Mouse (Mus musculus) embryonic facial prominence, embryonic 11.5 days (tissue): ENCODE results near the gene Mllt3. TPM values are rescaled to one million over a fixed set of nuclear protein-coding genes. Genes with fewer than 3 reads are reported as not detected.

Experiments used
- ATAC-seq: fragments of 200-750 bp; cut with Nextera tagmentation; replicated peaks from 2 replicates; pipeline ENCODE4 v1.8.0; 2017; ENCODE audit warnings: low read depth; ENCODE audit not compliant: insufficient number of reproducible peaks, low FRiP score, low TSS enrichment
- DNase-seq: peaks from one replicate; pipeline ENCODE4 v3.0.0-alpha.2; 2015; ENCODE audit warnings: low spot score
- H3K27ac ChIP-seq: fragments of 300-500 bp; sonication (generic); replicated peaks from 2 replicates; pipeline ENCODE4 v1.5.1; 2014; ENCODE audit warnings: mild to moderate bottlenecking, low read depth, low read length, control low read depth
- H3K27me3 ChIP-seq: fragments of 300-500 bp; sonication (generic); 2 replicates; pipeline ENCODE4 v1.6.1; 2014; ENCODE audit warnings: mild to moderate bottlenecking, low read length, moderate library complexity, mixed read lengths; ENCODE audit not compliant: control insufficient read depth, insufficient read depth
- H3K36me3 ChIP-seq: fragments of 300-500 bp; sonication (generic); replicated peaks from 2 replicates; pipeline ENCODE4 v1.6.1; 2014; ENCODE audit warnings: low read depth, mild to moderate bottlenecking, low read length, moderate library complexity, mixed read lengths; ENCODE audit not compliant: control insufficient read depth, insufficient read depth
- H3K4me1 ChIP-seq: fragments of 300-500 bp; sonication (generic); 2 replicates; pipeline ENCODE4 v1.6.1; 2014; ENCODE audit warnings: low read length, mixed read lengths; ENCODE audit not compliant: control insufficient read depth, insufficient read depth
- H3K4me2 ChIP-seq: fragments of 300-500 bp; sonication (generic); 2 replicates; pipeline ENCODE4 v1.6.1; 2014; ENCODE audit warnings: low read depth, mild to moderate bottlenecking, control low read depth, low read length, moderate library complexity
- H3K4me3 ChIP-seq: fragments of 300-500 bp; sonication (generic); 2 replicates; pipeline ENCODE4 v1.5.1; 2014; ENCODE audit warnings: low read depth, low read length, control low read depth
- H3K9ac ChIP-seq: fragments of 300-500 bp; sonication (generic); replicated peaks from 2 replicates; pipeline ENCODE4 v1.6.1; 2014; ENCODE audit warnings: mild to moderate bottlenecking, control low read depth, low read length
- H3K9me3 ChIP-seq: fragments of 300-500 bp; sonication (generic); replicated peaks from 2 replicates; pipeline ENCODE4 v1.6.1; 2016; ENCODE audit warnings: mild to moderate bottlenecking, low read length, inconsistent platforms, mixed read lengths; ENCODE audit not compliant: control insufficient read depth
- WGBS: fragments of 180-500 bp; shearing (Covaris S2); extraction: QIAGEN DNeasy Blood & Tissue Kit; methylation state at CpG from one replicate; pipeline ENCODE4 v1.1.7; 2014; 5-methylcytosine and 5-hydroxymethylcytosine counted together
- polyA plus RNA-seq: library from polyadenylated mRNA; unstranded; fragments of >200 nt; fragmentation: Nextera tagmentation; extraction: Ambion mirVana; gene quantifications from 2 replicates; pipeline ENCODE4 v1.2.1, GENCODE M21; 2014

The Mllt3 gene
- polyA plus RNA-seq, 1 experiment from 2014 or later: 70.4 TPM

- no peak overlapping the region for H3K4me3 ChIP-seq
- peak overlapping the region; percentile 33 for H3K4me2 ChIP-seq
- under 1% methylated on average over 11 of the region's 11 CpGs for WGBS
- no peak overlapping the region for H3K9ac ChIP-seq
- no peaks in the 10 kb centered on the region for H3K36me3 ChIP-seq
- H3K4me1 ChIP-seq: no peaks in the 10 kb centered on the region
- H3K9me3 ChIP-seq: no peaks in the 10 kb centered on the region
- H3K27ac ChIP-seq: no peak overlapping the region
- H3K27me3 ChIP-seq: no peaks in the 10 kb centered on the region
- ATAC-seq (no peak), DNase-seq (peak; percentile 86)
Observed at GRCm38 (mm10) chr4:88035361-88035760, 2.2 kb upstream of the Mllt3 start.

DNA sequence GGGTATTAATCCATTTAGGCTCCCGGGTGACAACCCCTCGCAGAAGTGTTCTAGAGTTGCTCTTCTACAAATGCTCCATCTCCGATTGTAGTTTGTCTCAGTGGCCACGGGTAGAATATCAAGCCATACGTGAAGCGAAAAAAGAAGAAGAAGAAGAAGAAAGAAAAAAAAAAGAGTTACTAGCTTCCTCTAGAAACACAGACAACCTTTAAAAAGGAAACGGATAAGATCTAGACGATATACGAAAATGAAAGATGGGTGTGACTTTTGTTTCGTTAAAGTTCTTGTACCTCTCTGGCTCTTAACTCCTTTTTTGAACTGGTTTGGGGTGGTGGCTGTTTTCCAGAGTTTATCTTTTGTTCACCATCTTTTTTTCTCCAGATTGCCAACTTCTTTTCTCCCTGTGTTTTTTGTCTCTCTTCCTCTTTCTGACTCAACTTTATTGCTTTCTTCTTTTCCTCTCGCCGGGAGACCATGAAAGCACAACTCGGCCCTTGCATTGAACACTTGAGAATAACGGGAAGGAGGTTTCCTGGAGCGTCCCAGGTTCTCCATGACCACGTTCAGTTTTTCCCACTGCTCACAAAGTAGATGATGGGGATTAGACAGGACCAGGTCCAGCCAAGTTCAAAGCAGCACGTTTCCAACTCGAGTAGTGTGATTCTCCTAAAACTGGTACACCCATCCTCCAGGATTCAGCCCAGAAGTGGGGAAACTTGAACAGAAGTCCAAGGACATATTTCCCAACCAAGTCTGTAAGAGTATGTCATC lies 1.4 kb upstream of the Mllt3 start:
- no peaks in the 10 kb centered on the region for H3K9me3 ChIP-seq
- 2% methylated on average over 18 of the region's 18 CpGs for WGBS
- DNase-seq: peak; percentile 25

GRCm38 (mm10) chr4:88033729-88034386 lies 694 bp upstream of the Mllt3 start:
- H3K4me2 ChIP-seq: peak overlapping the region; percentile 81
- H3K27me3 ChIP-seq: no peaks in the 10 kb centered on the region
- H3K4me3 ChIP-seq: peak overlapping the region; percentile 68
- 0% methylated on average over 25 of the region's 25 CpGs for WGBS
- ATAC-seq (no peak), DNase-seq (peak; percentile 29)
- peak overlapping the region; percentile 52 for H3K9ac ChIP-seq
- no peaks in the 10 kb centered on the region for H3K9me3 ChIP-seq
- no peaks in the 10 kb centered on the region for H3K4me1 ChIP-seq
- no peak overlapping the region for H3K27ac ChIP-seq
- no peaks in the 10 kb centered on the region; the same call in 1 of the 2 replicates for H3K36me3 ChIP-seq

More for the DNA sequence above, 1.4 kb upstream of the Mllt3 start:
- Histone ChIP-seq H3K27ac (no peak overlapping the region), H3K4me1 (no peaks in the 10 kb centered on the region), H3K4me2 (peak overlapping the region; percentile 81), H3K36me3 (no peaks in the 10 kb centered on the region; the same call in 1 of the 2 replicates), H3K9ac (no peak overlapping the region), H3K4me3 (peak overlapping the region; percentile 68; the same call in 1 of the 2 replicates), H3K27me3 (no peaks in the 10 kb centered on the region)
- no peak for ATAC-seq

GRCm38 (mm10) chr4:88032151-88033098 lies 739 bp downstream of the Mllt3 start:
- no peaks in the 10 kb centered on the region for H3K4me1 ChIP-seq

DNA sequence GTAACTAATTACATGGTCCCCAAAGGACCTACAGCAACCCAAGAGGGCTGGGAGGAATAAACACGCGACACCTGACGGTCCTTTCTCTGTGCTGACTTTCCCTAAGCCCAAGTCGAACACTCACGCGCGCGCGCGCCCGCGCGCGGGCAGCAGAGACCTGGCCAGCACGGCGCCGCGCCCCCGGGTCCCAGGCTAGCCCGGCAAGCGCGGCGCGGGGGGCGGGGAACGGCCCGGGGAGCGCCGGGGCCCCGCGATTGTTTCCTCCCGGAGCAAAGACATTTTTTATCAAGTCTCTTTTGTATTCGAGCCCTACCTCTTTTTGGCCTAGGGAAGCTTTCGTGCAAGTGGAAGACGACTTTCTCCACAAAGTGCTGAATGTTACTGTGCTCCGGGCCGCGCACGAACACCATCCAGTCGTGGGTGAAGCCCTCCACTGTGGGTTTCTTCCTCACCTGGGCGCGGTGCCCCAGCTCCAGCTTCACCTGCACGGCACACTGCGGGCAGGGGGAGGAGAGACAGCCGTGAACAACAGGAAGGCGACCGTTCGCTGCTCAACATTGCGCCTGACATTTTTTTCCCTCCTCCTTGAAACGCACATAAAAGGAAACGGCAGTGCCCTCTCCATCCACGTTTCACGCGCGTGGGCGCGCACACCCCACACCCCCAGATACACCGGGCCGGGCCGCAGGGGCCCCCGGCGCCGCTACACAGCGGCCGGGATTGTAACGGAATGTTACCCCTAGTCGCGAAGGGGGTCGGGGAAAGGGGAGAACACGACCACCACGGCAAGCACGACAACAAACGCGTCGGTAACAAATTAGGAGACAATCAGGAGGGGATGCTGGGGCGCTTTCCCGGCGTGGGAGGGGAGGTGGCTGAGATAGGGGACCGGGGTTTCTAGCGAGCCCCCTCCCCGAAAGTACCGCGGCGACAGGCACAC lies 1.7 kb downstream of the Mllt3 start:
- ATAC-seq (no peak), DNase-seq (peak; percentile 74)
- Histone ChIP-seq H3K9me3 (no peaks in the 10 kb centered on the region), H3K27ac (peak overlapping the region; percentile 97), H3K27me3 (no peaks in the 10 kb centered on the region), H3K36me3 (no peaks in the 10 kb centered on the region; the same call in 1 of the 2 replicates), H3K4me2 (peak overlapping the region; percentile 81), H3K9ac (peak overlapping the region; percentile 85), H3K4me1 (no peaks in the 10 kb centered on the region), H3K4me3 (peak overlapping the region; percentile 68)
- under 1% methylated on average over 84 of the region's 84 CpGs for WGBS

More at GRCm38 (mm10) chr4:88032151-88033098, 739 bp downstream of the Mllt3 start:
- Histone ChIP-seq H3K4me2 (peak overlapping the region; percentile 81), H3K9ac (peak overlapping the region; percentile 85), H3K9me3 (no peaks in the 10 kb centered on the region), H3K36me3 (no peaks in the 10 kb centered on the region; the same call in 1 of the 2 replicates), H3K27me3 (no peaks in the 10 kb centered on the region), H3K27ac (peak overlapping the region; percentile 97), H3K4me3 (peak overlapping the region; percentile 68)
- peak; percentile 65 for DNase-seq
- WGBS: under 1% methylated on average over 61 of the region's 100 CpGs
- ATAC-seq: peak; percentile 74

GRCm38 (mm10) chr4:88023567-88023966 lies 9.6 kb downstream of the Mllt3 start:
- H3K9me3 ChIP-seq: no peaks in the 10 kb centered on the region
- H3K4me1 ChIP-seq: no peaks in the 10 kb centered on the region
- no peak overlapping the region for H3K4me2 ChIP-seq
- H3K27me3 ChIP-seq: no peaks in the 10 kb centered on the region
- H3K9ac ChIP-seq: no peak overlapping the region
- no peak overlapping the region for H3K27ac ChIP-seq
- 84% methylated on average over 5 of the region's 5 CpGs for WGBS
- no peak for DNase-seq
- no peaks in the 10 kb centered on the region for H3K36me3 ChIP-seq
- no peak for ATAC-seq
- no peak overlapping the region for H3K4me3 ChIP-seq

- H3K27me3 ChIP-seq: no peaks in the 10 kb centered on the region
- no peaks in the 10 kb centered on the region for H3K36me3 ChIP-seq
- H3K4me1 ChIP-seq: no peaks in the 10 kb centered on the region
- no peak for ATAC-seq
- H3K9ac ChIP-seq: no peak overlapping the region
- H3K4me2 ChIP-seq: no peak overlapping the region
- DNase-seq: no peak
- no peak overlapping the region for H3K4me3 ChIP-seq
- no peak overlapping the region for H3K27ac ChIP-seq
- H3K9me3 ChIP-seq: no peaks in the 10 kb centered on the region
- WGBS: 7% methylated on average over 1 of the region's 1 CpGs
Observed at GRCm38 (mm10) chr4:88022623-88023022, 10.5 kb downstream of the Mllt3 start.
